Mouse (Mus musculus) spleen, adult 2 months (tissue): ENCODE measurements around the gene Zfp335. TPM values are rescaled to one million over a fixed set of nuclear protein-coding genes. Genes with fewer than 3 reads are reported as not detected.
A peak's percentile ranks its signal among the peaks of the same experiment; 100 is the strongest.

Source experiments
- DNase-seq, 2 experiments: peaks; one replicate each; pipeline versions ENCODE4 v3.0.0 to v3.0.0-alpha.2; 2012 to 2021; ENCODE audit warnings: low spot score in 2 of 2, low read depth in 1 of 2
- H3K27ac ChIP-seq: fragments of 200-500 bp; 2 replicates; pipeline ENCODE4 v1.5.1; 2012; ENCODE audit warnings: low read length, inconsistent platforms; ENCODE audit not compliant: insufficient read depth
- H3K27me3 ChIP-seq: fragments of 200-500 bp; 2 replicates; pipeline ENCODE4 v1.6.1; 2012; ENCODE audit warnings: mild to moderate bottlenecking, moderate library complexity, low read length, inconsistent platforms; ENCODE audit not compliant: control insufficient read depth, insufficient read depth
- H3K36me3 ChIP-seq: fragments of 200-500 bp; 2 replicates; pipeline ENCODE4 v1.6.1; 2012; ENCODE audit warnings: mild to moderate bottlenecking, low read length, inconsistent platforms; ENCODE audit not compliant: control insufficient read depth, insufficient read depth
- H3K4me1 ChIP-seq: fragments of 200-500 bp; 2 replicates; pipeline ENCODE4 v1.6.1; 2011; ENCODE audit warnings: inconsistent platforms; ENCODE audit not compliant: control insufficient read depth, insufficient read depth, insufficient read length
- H3K4me3 ChIP-seq: fragments of 200-500 bp; 2 replicates; pipeline ENCODE4 v1.5.1; 2011; ENCODE audit warnings: mild to moderate bottlenecking, inconsistent platforms; ENCODE audit not compliant: insufficient read depth, insufficient read length; ENCODE audit errors: extremely low read depth
- CTCF ChIP-seq: fragments of 200-500 bp; IDR thresholded peaks from 2 replicates; pipeline ENCODE4 v1.5.1; 2011; ENCODE audit warnings: mild to moderate bottlenecking, inconsistent platforms; ENCODE audit not compliant: insufficient read depth, insufficient read length, insufficient replicate concordance; ENCODE audit errors: extremely low read depth
- POLR2A ChIP-seq: fragments of 200-500 bp; IDR thresholded peaks from 2 replicates; pipeline ENCODE4 v1.6.1; 2011; ENCODE audit warnings: low read depth, low read length, inconsistent platforms
- WGBS: fragments of 180-500 bp; shearing (Covaris S2); methylation state at CpG from one replicate; pipeline ENCODE4 v1.1.7; 2018; 5-methylcytosine and 5-hydroxymethylcytosine counted together
- polyA plus RNA-seq: library from polyadenylated mRNA; depleted of rRNA; stranded (reverse); fragments of >200 nt; gene quantifications from 2 replicates; pipeline ENCODE4 v1.2.3, GENCODE M21; 2012; rRNA removed

Zfp335 gene
- 37.8 and 47.5 TPM in 2 replicates for polyA plus RNA-seq

DNA sequence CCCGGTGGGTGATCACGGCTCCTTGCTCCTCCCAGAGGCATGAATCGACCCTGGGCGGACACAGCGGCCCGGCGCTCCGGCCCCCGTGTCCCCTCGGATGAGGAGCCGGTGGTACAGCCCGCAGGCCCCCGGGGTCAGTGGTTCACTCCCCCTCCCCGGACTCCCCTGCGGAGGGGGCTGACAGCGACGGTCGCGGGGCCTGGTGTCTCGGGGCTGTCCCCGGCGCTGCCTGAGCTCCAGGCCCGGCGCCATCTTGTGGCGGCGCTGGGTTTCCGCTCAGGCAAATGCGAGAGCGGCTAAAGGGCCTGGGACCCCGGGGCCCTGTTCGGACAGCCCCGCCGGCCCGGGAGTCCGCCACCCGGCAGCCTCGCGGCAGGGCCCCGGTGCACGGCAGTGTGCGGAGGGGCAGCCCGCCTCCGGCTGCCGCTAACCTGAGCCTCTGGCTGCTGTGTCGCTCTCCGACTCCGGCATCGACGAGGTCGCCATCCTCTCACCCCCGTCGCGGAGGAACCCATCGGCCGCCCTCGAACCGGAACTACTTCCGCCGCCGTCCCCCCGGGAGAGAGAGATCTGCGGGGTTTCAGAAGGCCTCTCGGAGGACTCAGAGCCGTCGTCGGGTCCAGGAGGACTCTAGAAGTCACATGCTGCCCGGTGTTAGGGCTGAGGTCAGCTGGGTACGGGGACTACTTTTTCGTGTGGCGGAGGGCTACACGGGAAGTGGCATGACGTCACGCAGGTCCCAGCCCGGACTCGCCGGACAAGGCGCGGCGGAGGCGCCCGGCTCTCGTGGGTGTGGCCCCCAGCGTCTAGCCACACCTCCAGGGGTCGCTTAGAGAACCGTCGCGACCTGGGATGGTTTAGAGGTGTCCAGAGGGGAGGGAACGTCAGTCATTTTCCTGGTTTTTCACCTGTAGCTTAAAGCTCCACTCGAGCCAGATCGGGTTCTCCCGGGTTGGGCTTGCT is at the start of gene Zfp335:
TSS of gene Zfp335 (minus strand) at position 672 of the 963 bp plus-strand sequence.
- TF ChIP-seq CTCF (no peak), POLR2A (peak; percentile 73)
- Histone ChIP-seq H3K36me3 (peaks cover 19% of the 10 kb centered on the region), H3K27ac (peak within 1 kb of the TSS; percentile 100), H3K27me3 (no peaks in the 10 kb centered on the region), H3K4me1 (peaks cover 25% of the 10 kb centered on the region; the same call in 1 of the 2 replicates), H3K4me3 (peak within 1 kb of the TSS; percentile 96)
- peak; percentile 89 to 90 for DNase-seq
- under 1% methylated on average over 90 of the region's 91 CpGs for WGBS

DNA sequence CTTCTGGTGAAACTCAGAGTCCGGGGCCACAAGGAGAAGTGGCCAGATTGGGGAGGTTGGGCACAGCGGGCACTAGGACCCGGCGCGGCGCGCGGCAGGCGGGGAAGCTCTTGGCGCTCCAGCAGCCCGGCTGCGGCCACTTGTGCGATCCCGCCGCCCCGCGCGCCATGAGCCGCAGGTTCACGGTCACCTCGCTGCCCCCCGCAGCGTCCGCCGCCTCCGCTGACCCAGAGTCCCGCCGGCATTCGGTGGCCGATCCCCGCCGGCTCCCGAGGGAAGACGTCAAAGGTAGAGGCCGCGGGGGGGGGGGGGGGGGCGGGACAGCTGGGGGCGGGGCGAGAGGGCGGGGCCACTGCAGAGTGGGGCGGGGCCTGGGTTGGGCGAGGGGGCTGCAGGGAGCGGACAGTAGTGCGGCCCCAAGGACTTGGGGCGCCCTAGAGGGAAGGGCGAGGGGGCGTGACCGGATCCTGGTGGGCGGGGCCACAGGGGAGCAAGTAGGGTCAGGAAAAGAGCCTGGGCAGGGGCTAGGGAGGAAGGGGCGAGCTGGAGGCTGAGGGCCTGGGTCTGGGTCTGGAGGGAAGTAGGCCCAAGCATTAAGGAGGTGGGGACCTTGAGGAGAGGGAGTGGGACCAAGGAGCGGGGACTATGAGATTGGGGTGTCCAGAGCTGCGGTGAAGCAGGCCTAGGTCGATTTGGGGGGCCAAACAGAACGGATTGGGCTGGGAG is 49.3 kb upstream of the Zfp335 start, which contains the start of gene Slc12a5:
TSS of gene Slc12a5 (plus strand) at position 87 of the 726 bp plus-strand sequence.
- TF ChIP-seq POLR2A (no peak), CTCF (no peak)
- WGBS = 3% methylated on average over 49 of the region's 54 CpGs
- H3K36me3 ChIP-seq = no peaks in the 10 kb centered on the region
- peak in 1 of 2 experiments; percentile 50 for DNase-seq
- peaks cover 5% of the 10 kb centered on the region for H3K4me1 ChIP-seq
- peaks cover 4% of the 10 kb centered on the region for H3K27me3 ChIP-seq
- peak within 1 kb of the TSS; percentile 62; the same call in 1 of the 2 replicates for H3K4me3 ChIP-seq
- H3K27ac ChIP-seq = no peak within 1 kb of the TSS

DNA sequence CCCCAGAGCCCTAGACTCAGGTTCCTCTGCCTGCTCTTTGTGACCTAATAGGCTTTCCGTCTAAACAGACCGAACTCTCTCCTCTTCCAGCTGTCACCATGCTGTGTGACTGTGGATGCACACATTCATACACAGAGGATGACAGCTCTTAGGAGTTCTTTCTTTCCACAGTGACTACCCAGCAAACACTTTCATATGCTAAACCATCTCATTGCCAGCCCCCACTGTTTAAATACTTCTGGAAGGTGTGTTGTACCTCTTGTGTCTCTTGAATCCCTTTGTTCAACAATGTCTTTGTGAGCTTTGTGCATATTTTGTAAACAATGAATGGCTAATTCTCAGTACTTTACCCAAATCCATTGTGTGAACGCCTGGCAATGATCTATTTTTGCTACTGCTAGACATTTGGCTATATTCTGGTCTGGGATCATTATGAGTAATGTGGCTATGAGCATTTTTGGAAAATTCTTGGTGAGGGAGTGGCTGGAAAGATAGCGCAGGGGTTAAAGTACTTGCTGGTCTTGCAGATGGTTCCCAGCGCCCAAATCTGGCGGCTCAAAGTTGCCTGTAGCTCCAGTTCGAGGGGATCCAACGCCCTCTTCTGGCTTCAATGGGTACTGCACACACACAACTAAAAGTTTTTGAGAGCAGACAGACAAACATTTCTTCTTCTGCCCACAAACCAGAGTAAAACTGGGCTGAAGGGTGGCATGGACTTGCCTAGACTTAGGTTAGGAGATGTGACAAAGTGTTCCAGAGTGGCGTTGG is 46.2 kb upstream of the Zfp335 start:
- 76% methylated on average over 9 of the region's 9 CpGs for WGBS
- DNase-seq = no peak

DNA sequence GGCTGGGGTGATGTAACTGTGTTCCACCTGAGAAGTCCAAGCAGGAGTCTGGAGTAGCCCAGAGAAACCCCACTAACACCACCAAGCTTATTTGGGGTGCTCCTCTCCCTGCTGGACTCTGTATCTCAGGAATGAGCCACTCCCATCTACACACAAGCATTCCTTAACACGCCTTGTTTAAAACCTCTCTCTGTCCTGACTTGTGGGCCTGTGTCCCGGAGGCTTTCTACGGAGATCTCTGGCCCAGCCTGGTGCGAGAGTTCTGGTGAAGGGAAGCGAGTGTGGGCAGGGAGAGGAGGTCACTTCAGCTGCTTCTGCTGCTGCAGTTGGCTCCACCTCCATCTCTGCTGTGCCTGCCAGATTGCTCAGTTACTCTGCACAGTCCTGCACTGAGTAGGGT is 44.6 kb upstream of the Zfp335 start:
- H3K4me1 ChIP-seq = peaks cover 6% of the 10 kb centered on the region
- WGBS = 72% methylated on average over 5 of the region's 5 CpGs

More for the DNA sequence above, 46.2 kb upstream of the Zfp335 start:
- TF ChIP-seq CTCF (no peak), POLR2A (no peak)
- H3K36me3 ChIP-seq = no peaks in the 10 kb centered on the region
- no peak overlapping the region for H3K4me3 ChIP-seq
- peaks cover 4% of the 10 kb centered on the region for H3K27me3 ChIP-seq
- peaks cover 10% of the 10 kb centered on the region for H3K4me1 ChIP-seq
- no peak overlapping the region for H3K27ac ChIP-seq

DNA sequence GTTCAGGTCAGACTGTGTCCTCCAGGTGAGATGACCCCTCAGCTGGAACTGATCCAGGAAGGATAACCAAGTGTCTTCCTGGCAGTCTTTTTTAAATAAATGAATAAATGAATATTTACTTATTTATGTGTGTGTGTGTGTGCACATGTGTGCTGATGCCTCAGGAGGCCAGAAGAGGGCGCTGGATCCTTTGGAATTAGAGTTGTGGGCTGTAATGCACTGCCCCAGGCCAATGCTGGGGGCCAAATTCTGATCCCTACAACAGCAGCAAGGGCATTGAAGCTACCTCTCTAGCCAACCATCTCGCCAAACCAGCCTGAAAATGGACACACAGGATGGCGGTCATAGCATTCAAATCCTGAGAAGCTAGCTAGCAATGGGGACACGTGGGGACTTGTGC is 44.2 kb upstream of the Zfp335 start:
- H3K4me3 ChIP-seq = no peak overlapping the region
- peaks cover 4% of the 10 kb centered on the region for H3K4me1 ChIP-seq
- WGBS = 74% methylated on average over 4 of the region's 4 CpGs
- TF ChIP-seq POLR2A (no peak), CTCF (no peak)
- no peak for DNase-seq
- H3K27ac ChIP-seq = no peak overlapping the region
- no peaks in the 10 kb centered on the region for H3K36me3 ChIP-seq
- H3K27me3 ChIP-seq = peaks cover 4% of the 10 kb centered on the region

More for the DNA sequence above, 44.6 kb upstream of the Zfp335 start:
- H3K4me3 ChIP-seq = no peak overlapping the region
- peaks cover 7% of the 10 kb centered on the region for H3K27me3 ChIP-seq
- DNase-seq = no peak
- no peaks in the 10 kb centered on the region for H3K36me3 ChIP-seq
- no peak overlapping the region for H3K27ac ChIP-seq
- no peak for TF ChIP-seq CTCF
- TF ChIP-seq POLR2A = no peak

DNA sequence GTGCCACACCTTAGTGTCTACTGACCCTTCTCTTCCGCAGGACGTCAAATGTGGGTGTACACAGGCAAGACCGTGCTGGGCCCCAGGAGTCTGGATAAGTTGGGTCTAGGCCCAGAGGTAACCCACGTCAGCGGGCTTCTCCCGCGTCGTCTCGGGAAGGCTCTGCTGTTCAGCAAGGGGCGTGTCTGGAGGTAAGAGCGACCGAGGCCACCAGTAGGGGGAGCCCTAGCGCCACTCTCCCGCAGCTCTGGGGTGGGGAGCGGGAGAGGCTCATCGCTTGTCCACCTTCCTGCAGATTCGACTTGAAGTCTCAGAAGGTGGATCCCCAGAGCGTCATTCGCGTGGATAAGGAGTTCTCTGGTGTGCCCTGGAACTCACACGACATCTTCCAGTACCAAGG is 41.7 kb upstream of the Zfp335 start:
- TF ChIP-seq CTCF (peak; percentile 93), POLR2A (no peak)
- peak; percentile 42 to 68 for DNase-seq
- WGBS = 4% methylated on average over 21 of the region's 21 CpGs
- no peak overlapping the region for H3K4me3 ChIP-seq
- peaks cover 12% of the 10 kb centered on the region for H3K27me3 ChIP-seq
- H3K4me1 ChIP-seq = peaks cover 15% of the 10 kb centered on the region
- no peak overlapping the region for H3K27ac ChIP-seq
- H3K36me3 ChIP-seq = no peaks in the 10 kb centered on the region
